Mouse (Mus musculus): ENCODE measurements around the gene Zp3.

Gene Zp3

GRCm38 (mm10) chr5:136014877-136015276 lies 35.0 kb downstream of the Zp3 start:
- DNase-seq = no peak

- DNase-seq = no peak
Measured at GRCm38 (mm10) chr5:136015586-136015985, 35.7 kb downstream of the Zp3 start.

GRCm38 (mm10) chr5:136016014-136016876 lies 36.3 kb downstream of the Zp3 start:
- no peak for DNase-seq

GRCm38 (mm10) chr5:136017262-136017661 lies 37.4 kb downstream of the Zp3 start:
- DNase-seq = no peak

GRCm38 (mm10) chr5:136018726-136019125 lies 38.8 kb downstream of the Zp3 start:
- DNase-seq = no peak

- DNase-seq = no peak
Measured at GRCm38 (mm10) chr5:136019907-136020306, 40.0 kb downstream of the Zp3 start.

GRCm38 (mm10) chr5:136025712-136026111 lies 45.8 kb downstream of the Zp3 start:
- DNase-seq = no peak

GRCm38 (mm10) chr5:136026859-136027258 lies 47.0 kb downstream of the Zp3 start:
- no peak for DNase-seq

GRCm38 (mm10) chr5:136027612-136028311 lies 47.9 kb downstream of the Zp3 start:
- peak in 1 of 2 experiments; percentile 21 for DNase-seq

GRCm38 (mm10) chr5:136034868-136035267 lies 55.0 kb downstream of the Zp3 start:
- no peak for DNase-seq

GRCm38 (mm10) chr5:136035285-136035684 lies 55.4 kb downstream of the Zp3 start:
- no peak for DNase-seq

GRCm38 (mm10) chr5:136036667-136037066 lies 56.8 kb downstream of the Zp3 start:
- DNase-seq = no peak

Measured in B cell, adult 2 months (primary cell).